Mouse (Mus musculus) bone marrow, adult 2 months (tissue): ENCODE measurements around the gene Wapl.

ENCODE experiments used
- CTCF ChIP-seq: fragments of 200-500 bp; IDR thresholded peaks from 2 replicates; pipeline ENCODE4 v1.5.1; 2011; ENCODE audit warnings: low read length, control low read depth; ENCODE audit not compliant: control insufficient read depth, insufficient read depth
- POLR2A ChIP-seq: fragments of 200-500 bp; IDR thresholded peaks from 2 replicates; pipeline ENCODE4 v1.6.1; 2011; ENCODE audit warnings: low read depth, mild to moderate bottlenecking, control low read depth, low read length, borderline replicate concordance; ENCODE audit not compliant: control insufficient read depth

GRCm38 (mm10) chr14:34635192-34635591 lies 38.5 kb upstream of the Wapl start:
- TF ChIP-seq CTCF = no peak
- no peak for TF ChIP-seq POLR2A
